Mouse (Mus musculus) heart, postnatal 14 days (tissue): ENCODE measurements at regions not wholly inside any gene's neighbourhood (a gene's known extent, or its start where the extent isn't known, plus 50 kb on each side); places are given as distances from the start of the nearest gene placed in this dataset.

Experiments
- DNase-seq, 2 experiments: peaks; one replicate each; pipeline ENCODE4 v3.0.0; 2021 to 2022
- intact Hi-C: fragments of 180-260 bp; cut with DNase I; formaldehyde crosslinking; loops from one replicate; pipeline ENCODE4 v1.15.1; 2025
- microRNA-seq, 2 experiments: library from miRNA; unstranded; fragments of <30 nt; microRNA quantifications; one replicate each; pipeline ENCODE4 v1.2.0; 2021 to 2022

DNA sequence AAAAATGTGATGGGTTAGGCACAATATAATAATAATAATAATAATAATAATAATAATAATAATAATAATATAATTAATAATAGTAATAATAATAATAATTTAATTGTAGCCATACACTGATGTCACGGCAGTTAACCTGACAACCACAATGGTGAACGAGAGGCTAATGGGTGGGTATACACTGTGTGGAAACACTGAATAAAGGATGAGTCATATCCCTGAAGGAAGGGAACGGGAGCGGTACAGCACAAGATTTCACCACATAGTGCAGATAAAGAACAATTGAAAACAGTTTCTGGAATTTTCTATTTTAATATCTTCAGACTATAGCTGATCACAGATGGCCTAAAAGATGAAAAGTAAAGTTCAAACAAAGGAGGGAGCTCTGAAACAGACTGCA lies 365.6 kb downstream of the Xylt1 start:
- DNase-seq = no peak
- intact Hi-C loops = no loop called here

DNA sequence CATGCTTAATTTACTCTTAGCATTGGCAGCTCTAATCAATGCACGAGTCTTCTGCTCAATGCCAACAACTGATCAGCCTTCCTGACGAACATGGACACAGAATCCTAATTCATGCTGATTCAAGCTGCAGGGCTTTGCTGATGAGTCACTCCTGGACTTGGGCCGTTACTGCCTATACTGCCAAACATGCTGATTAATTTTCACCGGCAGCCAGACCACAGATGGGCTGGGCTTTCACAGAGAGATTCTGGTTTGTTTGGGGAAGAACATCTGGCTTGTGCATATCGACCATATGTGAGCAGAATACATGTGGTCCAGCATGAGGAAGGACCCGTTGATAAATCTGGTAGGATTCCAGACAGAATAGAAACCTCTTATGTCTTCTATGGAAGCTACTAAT lies 358.9 kb downstream of the Xylt1 start:
- DNase-seq = peak; percentile 23 to 31
- intact Hi-C loops = no loop called here

DNA sequence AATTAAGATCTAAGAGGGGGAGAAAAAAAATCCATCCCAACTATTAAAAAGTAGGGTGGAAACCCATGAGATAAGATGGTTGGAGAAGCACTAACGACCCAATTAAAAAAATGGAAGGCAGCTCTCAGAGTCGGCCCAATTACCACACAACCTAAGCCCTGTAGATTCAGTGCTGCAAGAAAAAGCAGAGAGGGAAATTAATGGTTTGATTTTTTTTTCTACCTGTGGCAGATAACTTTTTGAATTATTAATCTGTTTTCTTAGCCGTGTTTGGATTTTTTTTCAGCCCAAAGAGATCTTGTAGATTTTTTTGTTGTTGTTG lies 354.9 kb downstream of the Xylt1 start:
- DNase-seq = no peak
- intact Hi-C loops = no loop called here

DNA sequence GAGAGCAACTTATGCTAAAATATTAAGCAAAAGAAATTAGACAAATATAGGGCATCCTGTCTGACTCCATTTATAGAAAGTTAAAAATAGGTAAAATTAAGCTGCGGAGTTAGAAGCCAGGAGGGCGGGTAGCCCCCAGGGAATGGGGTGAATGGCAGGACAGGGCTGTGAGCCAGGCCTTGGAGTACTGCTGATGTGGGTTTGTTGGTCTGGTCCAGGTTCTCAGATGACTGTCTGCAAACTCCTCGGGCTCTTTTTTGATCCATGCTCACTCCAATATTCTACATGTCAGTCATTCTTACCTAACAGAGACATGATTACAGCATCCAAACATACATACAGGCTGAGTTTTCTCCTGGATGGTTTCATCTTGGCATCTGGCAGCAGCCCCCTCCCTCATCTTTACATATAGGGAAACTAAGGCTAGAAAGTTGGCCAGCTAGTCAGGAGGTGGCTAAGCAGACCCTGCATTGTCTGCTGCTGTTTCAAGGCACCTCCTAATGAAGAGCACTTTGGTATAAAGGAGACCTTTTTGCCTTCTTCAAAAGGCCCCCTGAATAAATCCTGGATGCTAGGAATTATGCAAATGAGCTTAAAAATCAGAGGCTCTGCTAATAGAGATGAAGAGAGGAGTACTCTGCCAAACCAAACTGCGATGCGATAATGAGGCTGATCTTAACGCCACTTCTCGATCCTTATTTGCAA lies 354.4 kb downstream of the Xylt1 start:
- no peak for DNase-seq
- intact Hi-C loops = no loop called here

DNA sequence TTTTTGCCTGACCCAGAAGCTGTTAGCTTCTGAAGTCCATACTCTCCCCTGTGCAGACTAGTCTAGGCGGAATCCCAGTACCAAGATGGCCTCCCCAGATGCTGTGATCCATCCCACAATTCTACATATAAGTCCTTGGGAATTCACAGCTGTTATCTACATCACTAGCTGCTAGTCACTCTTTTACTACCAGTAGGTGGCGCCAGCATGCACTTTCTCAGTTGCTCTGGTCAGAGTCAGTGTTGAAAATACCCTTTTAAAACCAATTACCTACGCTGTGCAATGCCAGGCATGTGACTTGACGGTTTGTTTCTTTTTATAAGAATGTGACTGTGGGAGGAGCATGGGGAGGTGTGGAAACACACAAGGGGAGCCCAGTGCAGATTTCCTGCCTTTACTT lies 348.3 kb downstream of the Xylt1 start:
- DNase-seq = no peak
- intact Hi-C loops = no loop called here

Small RNAs in the stretch of these regions (microRNA-seq; reads per million reads assigned to microRNA genes)
- 0 reads per million in 2 experiments for gene Gm24063
